Mouse (Mus musculus): Measurements from ENCODE around the gene Slc26a1. TPM values are rescaled to one million over a fixed set of nuclear protein-coding genes. Genes with fewer than 3 reads are reported as not detected.

Gene Slc26a1
- polyA plus RNA-seq, 1 experiment from 2014 or later: 1.8 TPM

DNA sequence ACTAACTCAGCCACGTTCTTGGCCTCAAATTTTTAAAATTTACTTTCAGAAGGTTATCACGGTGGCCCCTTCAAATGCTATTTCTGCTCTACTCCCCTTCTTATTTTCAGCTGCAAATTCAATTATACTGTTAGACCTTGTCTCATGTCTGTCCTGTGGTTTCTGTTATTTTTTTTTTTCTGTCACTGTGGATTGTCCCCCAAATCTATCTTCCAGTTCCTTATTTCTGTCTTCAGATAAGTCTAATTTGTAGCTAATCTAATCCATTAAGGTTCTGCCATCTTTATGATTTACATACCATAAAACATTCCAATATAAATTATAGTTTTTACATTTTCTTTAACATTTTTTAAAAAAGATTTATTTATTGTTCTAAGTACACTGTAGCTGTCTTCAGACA is 8.0 kb downstream of the Slc26a1 start:
- H3K36me3 ChIP-seq: peaks cover 13% of the 10 kb centered on the region
- H3K4me3 ChIP-seq: no peak overlapping the region
- H3K4me2 ChIP-seq (replicated peaks): no peak overlapping the region
- 60% methylated on average over 2 of the region's 2 CpGs for WGBS
- H3K27ac ChIP-seq: no peak overlapping the region
- no peaks in the 10 kb centered on the region for H3K27me3 ChIP-seq
- H3K9me3 ChIP-seq: no peaks in the 10 kb centered on the region
- H3K9ac ChIP-seq: no peak overlapping the region
- no peak for ATAC-seq (ENCODE audit: insufficient number of reproducible peaks, insufficient read depth, low FRiP score, low TSS enrichment)
- peaks cover 18% of the 10 kb centered on the region for H3K4me1 ChIP-seq

DNA sequence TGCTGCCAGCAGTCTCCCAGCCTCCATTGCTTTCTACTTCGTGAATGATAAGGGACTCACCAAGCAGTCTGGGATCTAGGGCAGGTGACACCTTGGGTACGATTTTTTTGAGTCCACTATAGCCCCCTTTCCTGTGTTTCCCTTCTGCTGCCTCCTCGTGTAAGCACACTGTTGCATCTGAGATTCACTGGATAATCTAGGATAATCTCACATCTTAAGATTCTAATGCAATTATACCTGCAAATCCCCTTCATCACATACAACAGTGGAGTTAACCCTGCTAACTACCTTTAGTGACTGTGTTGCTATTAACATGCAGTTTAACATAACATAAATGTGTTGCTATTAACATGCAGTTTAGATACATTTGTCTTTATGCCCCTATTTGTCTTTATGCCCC is 10.3 kb downstream of the Slc26a1 start:
- Histone ChIP-seq H3K9ac (no peak overlapping the region), H3K27me3 (no peaks in the 10 kb centered on the region), H3K4me1 (peaks cover 15% of the 10 kb centered on the region), H3K36me3 (no peaks in the 10 kb centered on the region), H3K9me3 (no peaks in the 10 kb centered on the region), H3K4me2 (replicated peaks) (no peak overlapping the region), H3K27ac (no peak overlapping the region), H3K4me3 (no peak overlapping the region)
- 49% methylated on average over 3 of the region's 3 CpGs for WGBS
- ATAC-seq (ENCODE audit: insufficient number of reproducible peaks, insufficient read depth, low FRiP score, low TSS enrichment): no peak

DNA sequence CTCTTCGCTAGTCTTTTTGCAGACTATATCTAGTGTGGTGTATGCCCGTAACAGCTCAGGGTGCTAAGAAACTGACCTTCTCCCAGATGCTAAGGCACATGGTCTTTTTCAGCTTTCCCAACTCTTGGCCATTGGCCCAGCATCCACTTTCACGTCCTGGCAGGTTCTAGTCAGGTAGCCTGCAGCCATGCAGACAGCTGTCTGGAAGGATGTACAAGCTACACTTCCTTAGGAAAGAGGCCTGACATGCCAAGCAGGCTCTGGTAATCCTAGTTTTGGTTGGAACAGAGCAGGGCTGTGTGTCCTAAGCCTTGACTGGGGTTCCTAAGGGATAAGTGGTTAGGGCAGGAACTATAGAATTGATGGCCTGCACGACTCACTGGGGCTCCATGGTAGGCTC is 12.6 kb downstream of the Slc26a1 start:
- WGBS: 77% methylated on average over 4 of the region's 4 CpGs
- no peaks in the 10 kb centered on the region for H3K9me3 ChIP-seq
- no peak overlapping the region for H3K4me3 ChIP-seq
- no peak overlapping the region for H3K4me2 ChIP-seq (replicated peaks)
- H3K4me1 ChIP-seq: peaks cover 14% of the 10 kb centered on the region
- H3K27me3 ChIP-seq: no peaks in the 10 kb centered on the region
- no peak overlapping the region for H3K9ac ChIP-seq
- peaks cover under 1% of the 10 kb centered on the region; the same call in 1 of the 2 replicates for H3K36me3 ChIP-seq
- no peak overlapping the region for H3K27ac ChIP-seq
- no peak for ATAC-seq (ENCODE audit: insufficient number of reproducible peaks, insufficient read depth, low FRiP score, low TSS enrichment)

DNA sequence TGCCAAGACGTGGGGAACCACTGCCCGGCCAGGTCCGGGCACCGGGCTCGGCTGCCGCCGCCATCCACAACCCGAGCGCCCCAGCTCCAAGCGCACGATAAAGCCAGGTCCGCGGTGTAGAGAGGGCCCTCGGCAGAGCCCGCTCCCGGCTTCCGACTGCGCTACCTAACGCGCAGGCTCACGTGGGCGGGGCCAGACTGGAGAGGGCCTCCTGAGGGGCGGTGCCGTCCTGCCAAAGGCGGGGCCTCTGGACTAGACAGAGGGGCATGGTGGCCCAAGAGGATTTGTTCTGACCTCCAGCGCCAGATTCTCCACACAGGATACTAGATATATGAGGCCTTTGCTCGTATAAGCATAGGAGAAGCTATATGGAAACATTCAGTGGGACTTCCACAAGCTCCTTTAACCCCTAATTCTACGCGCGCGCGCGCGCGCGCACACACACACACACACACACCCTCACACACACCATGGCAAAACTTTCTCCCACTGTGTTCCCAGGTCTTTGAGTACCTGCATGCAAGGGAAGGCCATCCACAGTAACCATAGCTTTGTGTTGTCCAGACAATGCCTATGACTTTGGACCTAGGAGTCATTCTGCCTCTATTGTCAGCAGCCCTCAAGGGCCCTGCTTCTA is 14.6 kb downstream of the Slc26a1 start:
- 12% methylated on average over 36 of the region's 36 CpGs for WGBS
- ATAC-seq (ENCODE audit: insufficient number of reproducible peaks, insufficient read depth, low FRiP score, low TSS enrichment): peak; percentile 98
- Histone ChIP-seq H3K9ac (peak overlapping the region; percentile 87), H3K4me3 (peak overlapping the region; percentile 89), H3K9me3 (no peaks in the 10 kb centered on the region), H3K36me3 (peaks cover 17% of the 10 kb centered on the region; the same call in 1 of the 2 replicates), H3K4me2 (replicated peaks) (peak overlapping the region; percentile 90), H3K27ac (no peak overlapping the region), H3K4me1 (peaks cover 14% of the 10 kb centered on the region), H3K27me3 (no peaks in the 10 kb centered on the region)

DNA sequence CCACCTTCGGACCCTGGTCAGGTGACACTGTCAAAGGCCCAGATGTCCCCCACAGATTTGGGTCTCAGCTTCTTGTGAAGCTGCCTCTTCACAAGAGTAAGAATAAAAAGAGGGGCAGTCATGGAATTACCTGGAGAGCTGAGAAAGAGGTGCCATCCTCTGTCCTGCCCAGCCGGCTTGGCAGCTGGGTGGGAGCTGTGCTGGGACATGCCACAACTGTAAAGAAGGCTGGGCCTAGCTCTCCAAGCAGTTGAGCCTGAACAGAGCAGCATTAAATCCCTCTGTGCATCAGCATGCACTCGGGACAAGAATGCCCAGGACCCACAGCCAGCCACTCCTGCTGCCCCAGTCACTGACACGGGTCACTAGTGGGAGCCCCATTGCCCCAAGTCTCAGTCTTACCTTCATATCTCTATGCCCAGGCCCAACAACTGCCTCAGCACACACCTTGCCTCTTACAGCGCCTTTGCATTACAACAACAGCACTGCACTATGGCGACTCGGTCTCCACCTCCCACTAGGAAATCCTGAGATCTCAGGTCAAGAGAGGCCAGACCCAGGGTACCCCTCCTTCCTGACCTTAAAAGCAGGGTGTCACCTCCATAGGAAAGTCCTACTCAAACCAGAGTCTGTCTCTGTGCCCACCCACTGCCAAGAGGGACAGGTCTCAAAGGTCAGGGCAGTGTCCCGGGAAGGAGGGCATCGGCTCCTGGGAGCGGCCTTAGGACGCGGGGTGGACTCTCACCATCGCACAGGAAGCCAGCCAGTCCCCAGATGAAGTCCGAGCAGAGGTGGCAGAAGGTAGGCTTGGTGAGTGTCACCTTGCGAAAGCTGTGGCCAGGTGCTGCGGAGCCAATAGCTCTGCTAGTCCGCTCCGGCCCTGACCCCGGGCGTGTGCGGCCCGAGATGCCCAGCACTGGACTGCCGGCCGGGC is 15.4 kb downstream of the Slc26a1 start, which contains the start of gene Idua:
Idua (plus strand) TSS at position 634 of the 934 bp plus-strand sequence.
- H3K36me3 ChIP-seq: peaks cover 24% of the 10 kb centered on the region
- ATAC-seq (ENCODE audit: insufficient number of reproducible peaks, insufficient read depth, low FRiP score, low TSS enrichment): peak; percentile 71
- peaks cover 14% of the 10 kb centered on the region for H3K4me1 ChIP-seq
- no peak within 1 kb of the TSS for H3K27ac ChIP-seq
- H3K9me3 ChIP-seq: no peaks in the 10 kb centered on the region
- 11% methylated on average over 24 of the region's 24 CpGs for WGBS
- H3K27me3 ChIP-seq: no peaks in the 10 kb centered on the region
- H3K4me3 ChIP-seq: peak within 1 kb of the TSS; percentile 89
- peak within 1 kb of the TSS; percentile 90 for H3K4me2 ChIP-seq (replicated peaks)
- H3K9ac ChIP-seq: peak within 1 kb of the TSS; percentile 87

DNA sequence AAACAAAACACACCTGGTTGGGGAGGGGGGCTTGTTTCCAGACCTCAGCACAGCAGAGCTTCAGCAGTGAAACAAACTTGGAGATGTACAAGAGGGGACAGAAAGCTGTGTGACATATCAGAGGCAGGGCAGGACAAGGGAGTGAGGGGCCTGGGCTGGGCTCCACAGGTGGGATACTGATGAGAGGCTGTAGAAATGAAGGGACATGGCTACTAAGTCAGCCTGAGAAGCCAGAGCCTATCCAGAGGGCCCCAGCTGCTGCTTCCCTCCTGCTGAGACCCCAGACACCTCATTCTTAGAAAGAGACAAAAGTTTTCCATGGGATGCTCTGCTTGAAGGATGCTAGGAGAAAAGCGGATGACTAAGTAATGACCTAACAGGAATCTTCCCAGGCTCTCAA is 16.8 kb downstream of the Slc26a1 start:
- no peaks in the 10 kb centered on the region for H3K9me3 ChIP-seq
- H3K4me3 ChIP-seq: no peak overlapping the region
- peaks cover 38% of the 10 kb centered on the region for H3K36me3 ChIP-seq
- H3K9ac ChIP-seq: no peak overlapping the region
- ATAC-seq (ENCODE audit: insufficient number of reproducible peaks, insufficient read depth, low FRiP score, low TSS enrichment): no peak
- H3K27me3 ChIP-seq: no peaks in the 10 kb centered on the region
- peaks cover 14% of the 10 kb centered on the region for H3K4me1 ChIP-seq
- no peak overlapping the region for H3K27ac ChIP-seq
- 82% methylated on average over 1 of the region's 1 CpGs for WGBS
- no peak overlapping the region for H3K4me2 ChIP-seq (replicated peaks)

DNA sequence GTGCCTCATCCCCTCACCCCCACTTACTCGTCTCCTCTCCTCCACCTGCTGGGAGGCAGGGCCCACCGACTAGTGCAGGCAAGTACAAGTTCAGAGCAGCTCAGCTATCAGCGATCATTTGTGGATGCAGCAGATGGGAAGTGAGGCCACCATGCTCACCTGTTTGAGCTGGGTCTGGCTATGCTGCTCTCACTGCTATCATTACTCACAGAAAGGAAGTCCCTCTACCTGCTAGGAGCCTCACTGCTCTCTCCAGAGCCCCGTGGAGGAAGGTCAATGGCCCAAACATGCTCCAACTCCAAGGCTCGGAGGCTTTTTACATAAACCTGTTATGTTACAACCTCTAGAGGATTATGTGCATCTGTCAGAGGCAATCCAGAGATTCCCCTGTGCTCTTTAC is 18.0 kb downstream of the Slc26a1 start:
- H3K9me3 ChIP-seq: no peaks in the 10 kb centered on the region
- peaks cover 14% of the 10 kb centered on the region for H3K4me1 ChIP-seq
- no peak overlapping the region for H3K9ac ChIP-seq
- WGBS: 76% methylated on average over 5 of the region's 5 CpGs
- H3K36me3 ChIP-seq: peaks cover 50% of the 10 kb centered on the region
- H3K27ac ChIP-seq: no peak overlapping the region
- H3K27me3 ChIP-seq: no peaks in the 10 kb centered on the region
- no peak for ATAC-seq (ENCODE audit: insufficient number of reproducible peaks, insufficient read depth, low FRiP score, low TSS enrichment)
- H3K4me3 ChIP-seq: no peak overlapping the region
- H3K4me2 ChIP-seq (replicated peaks): no peak overlapping the region

DNA sequence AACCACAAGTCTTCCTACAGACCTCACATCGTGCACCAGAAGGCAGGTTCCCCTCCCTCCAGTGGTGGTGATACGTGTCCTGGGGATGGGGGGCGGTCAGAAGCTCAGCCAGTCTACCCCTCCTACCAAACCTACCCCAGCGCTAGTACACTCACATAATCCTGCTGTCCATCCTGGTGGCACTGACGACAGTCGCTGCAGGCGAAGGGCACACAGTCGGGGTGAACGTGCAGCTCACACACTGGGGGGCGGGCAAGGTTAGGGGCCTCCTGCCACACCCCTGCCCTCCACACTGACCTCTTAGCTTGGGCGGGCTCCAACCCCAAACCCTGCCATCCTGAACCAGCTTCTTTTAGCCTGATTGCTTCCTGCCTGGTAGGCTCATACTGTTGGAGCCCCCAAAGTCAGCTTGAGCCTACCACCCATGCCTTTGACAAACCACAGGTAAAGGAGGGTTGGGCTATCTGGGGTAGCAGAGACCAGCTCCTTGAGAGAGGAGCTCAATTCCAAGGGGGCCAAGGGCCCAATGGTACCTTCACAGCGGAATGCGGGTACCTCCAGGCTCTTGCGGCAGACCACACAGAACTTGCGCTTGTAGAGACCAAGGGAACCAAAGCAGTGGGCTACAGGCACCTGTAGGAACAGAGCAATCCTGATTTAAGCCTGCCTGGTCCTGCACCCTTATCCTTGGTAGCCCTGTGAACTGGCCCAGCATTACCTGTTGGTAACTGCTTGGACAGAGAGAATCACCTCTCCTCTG is 19.3 kb downstream of the Slc26a1 start:
- WGBS: 92% methylated on average over 15 of the region's 15 CpGs
- no peak overlapping the region for H3K4me3 ChIP-seq
- no peak overlapping the region for H3K27ac ChIP-seq
- peaks cover 54% of the 10 kb centered on the region for H3K36me3 ChIP-seq
- no peaks in the 10 kb centered on the region for H3K9me3 ChIP-seq
- no peak overlapping the region for H3K4me2 ChIP-seq (replicated peaks)
- H3K27me3 ChIP-seq: no peaks in the 10 kb centered on the region
- H3K9ac ChIP-seq: no peak overlapping the region
- H3K4me1 ChIP-seq: peaks cover 14% of the 10 kb centered on the region
- no peak for ATAC-seq (ENCODE audit: insufficient number of reproducible peaks, insufficient read depth, low FRiP score, low TSS enrichment)

DNA sequence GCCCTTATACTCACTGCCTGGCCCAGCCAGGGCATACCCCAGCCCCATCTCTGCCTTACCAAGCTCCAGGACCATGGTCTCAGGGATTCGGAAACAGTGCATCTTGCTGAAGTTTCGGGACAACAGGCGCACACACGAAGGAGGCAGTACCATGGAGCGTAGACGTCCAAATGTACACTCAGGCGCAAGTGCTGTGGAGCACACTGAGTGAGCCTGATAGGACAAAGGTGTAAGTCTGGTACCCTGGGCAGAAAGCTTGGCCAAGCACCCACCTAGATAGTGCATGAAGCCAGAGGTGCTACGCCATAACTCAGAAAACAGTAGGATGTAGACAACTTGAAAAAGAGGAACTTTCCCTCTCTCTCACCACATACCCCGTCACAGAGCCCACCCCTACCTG is 20.0 kb downstream of the Slc26a1 start:
- no peak overlapping the region for H3K4me3 ChIP-seq
- H3K9me3 ChIP-seq: no peaks in the 10 kb centered on the region
- peaks cover 14% of the 10 kb centered on the region for H3K4me1 ChIP-seq
- no peak for ATAC-seq (ENCODE audit: insufficient number of reproducible peaks, insufficient read depth, low FRiP score, low TSS enrichment)
- H3K9ac ChIP-seq: no peak overlapping the region
- no peak overlapping the region for H3K27ac ChIP-seq
- no peak overlapping the region for H3K4me2 ChIP-seq (replicated peaks)
- peaks cover 54% of the 10 kb centered on the region for H3K36me3 ChIP-seq
- 94% methylated on average over 9 of the region's 9 CpGs for WGBS
- no peaks in the 10 kb centered on the region for H3K27me3 ChIP-seq

DNA sequence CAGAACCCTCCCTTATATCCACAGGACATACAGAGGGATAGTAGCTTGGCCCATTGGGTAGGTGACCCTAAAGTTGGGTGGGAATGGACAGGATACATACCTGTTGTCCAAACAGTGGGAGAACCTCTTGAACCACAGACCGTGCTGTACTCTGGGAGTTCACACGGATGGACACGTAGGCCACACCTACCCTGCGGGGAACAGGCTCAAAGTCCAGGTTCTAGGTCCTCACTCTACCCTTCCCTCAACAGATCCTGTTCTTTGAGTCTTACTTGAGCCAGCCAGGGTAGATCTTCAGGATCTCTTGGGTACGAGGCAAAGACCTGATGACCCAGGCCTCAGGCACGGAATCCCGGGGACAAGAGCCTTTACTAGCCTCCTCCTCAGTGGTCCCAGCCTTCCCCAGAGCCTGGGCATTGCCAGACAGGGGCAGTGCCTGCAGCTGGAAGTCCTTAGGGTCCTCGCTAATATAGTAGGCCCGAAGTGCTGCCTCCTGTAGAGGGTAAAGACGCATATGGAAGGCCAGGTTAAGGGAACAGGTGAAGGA is 20.9 kb downstream of the Slc26a1 start:
- Histone ChIP-seq H3K4me3 (no peak overlapping the region), H3K27me3 (no peaks in the 10 kb centered on the region), H3K36me3 (peaks cover 56% of the 10 kb centered on the region), H3K27ac (no peak overlapping the region), H3K4me1 (peaks cover 8% of the 10 kb centered on the region), H3K9me3 (no peaks in the 10 kb centered on the region), H3K9ac (no peak overlapping the region), H3K4me2 (replicated peaks) (no peak overlapping the region)
- ATAC-seq (ENCODE audit: insufficient number of reproducible peaks, insufficient read depth, low FRiP score, low TSS enrichment): no peak
- WGBS: 92% methylated on average over 10 of the region's 10 CpGs

DNA sequence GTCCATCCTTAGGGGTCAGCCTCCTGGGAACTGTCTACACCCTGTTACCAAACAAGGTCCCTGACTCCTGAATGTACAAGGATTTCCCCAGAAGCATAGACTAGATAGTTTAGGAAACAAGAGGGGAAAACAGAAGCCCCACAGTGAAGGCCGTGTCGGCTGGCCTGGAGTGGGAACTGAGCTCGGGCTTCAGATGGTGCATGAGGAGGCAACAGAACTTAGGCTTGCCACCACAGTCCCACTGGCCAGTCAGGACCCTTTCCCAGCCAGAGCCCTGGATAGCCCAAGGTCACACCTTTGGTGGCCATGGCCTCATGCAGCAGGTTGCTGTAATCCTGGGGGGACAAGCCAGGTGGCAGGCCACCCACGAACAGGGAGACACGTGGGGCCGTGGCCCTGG is 22.0 kb downstream of the Slc26a1 start:
- Histone ChIP-seq H3K27me3 (no peaks in the 10 kb centered on the region), H3K9ac (no peak overlapping the region), H3K4me3 (no peak overlapping the region), H3K27ac (no peak overlapping the region), H3K4me2 (replicated peaks) (no peak overlapping the region), H3K4me1 (no peaks in the 10 kb centered on the region), H3K36me3 (peaks cover 68% of the 10 kb centered on the region), H3K9me3 (no peaks in the 10 kb centered on the region)
- WGBS: 86% methylated on average over 6 of the region's 6 CpGs
- ATAC-seq (ENCODE audit: insufficient number of reproducible peaks, insufficient read depth, low FRiP score, low TSS enrichment): no peak

All from embryonic facial prominence, embryonic 12.5 days (tissue).